Mouse (Mus musculus) regulatory T cell (primary cell): ENCODE results near the gene Piga.

Experiments used
- in situ Hi-C: fragments of 300-600 bp; cut with MboI, MseI; formaldehyde crosslinking; loops from one replicate; pipeline ENCODE4 v1.15.1; 2025; ENCODE audit warnings: high pct_unique_total_duplicates

Piga gene

GRCm38 (mm10) chrX:164419471-164419939 lies at the start of gene Piga:
Piga (plus strand) TSS chrX:164419787.
- in situ Hi-C loops, result loop anchor here (5.0 to 25.0 kb wide), 2 partner anchors 327 to 457 kb away; partner anchors contain the start of gene Zrsr2

DNA sequence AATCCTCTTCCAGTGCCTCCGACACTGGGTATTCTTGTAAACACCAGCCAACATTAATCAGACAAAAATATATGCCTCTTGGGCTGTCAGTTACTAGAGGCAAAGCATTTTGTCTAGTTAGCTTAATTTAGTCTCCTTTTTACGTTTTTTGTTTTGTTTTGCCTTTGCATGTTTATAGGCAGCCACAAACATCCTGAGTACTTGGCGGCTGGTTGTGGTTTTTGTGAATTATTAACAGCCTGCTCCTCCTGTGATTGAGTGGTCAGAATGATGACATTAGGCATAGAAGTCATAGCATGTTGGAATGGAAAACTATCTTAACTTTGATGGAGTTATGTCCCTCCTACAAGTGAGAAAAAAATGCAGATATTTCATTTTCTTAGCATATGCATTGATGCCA lies 49.0 kb upstream of the Piga start:
- in situ Hi-C loops, result no loop called here

DNA sequence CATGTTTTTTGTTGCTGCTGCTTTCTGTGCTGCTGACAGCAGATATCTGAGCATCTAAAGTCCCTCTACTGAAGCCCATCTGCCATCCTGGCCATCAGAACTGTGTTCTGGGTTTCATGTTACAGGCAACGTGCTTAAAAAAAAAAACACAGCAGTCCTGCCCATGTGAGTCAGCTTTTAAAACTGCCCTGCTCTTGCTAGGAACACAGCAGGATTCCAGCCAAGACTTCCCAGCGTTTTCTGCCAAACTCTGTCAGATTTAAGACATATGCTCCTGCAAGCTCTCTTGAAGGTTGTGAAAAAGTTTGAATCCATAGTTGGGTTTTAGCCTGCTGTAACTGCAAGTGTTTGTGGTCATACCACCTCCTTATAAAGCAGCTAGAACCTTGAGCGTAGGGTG lies 46.5 kb upstream of the Piga start, which contains the start of gene Vegfd:
Vegfd (plus strand) TSS at position 298 of the 400 bp plus-strand sequence.
- in situ Hi-C loops, result no loop called here

DNA sequence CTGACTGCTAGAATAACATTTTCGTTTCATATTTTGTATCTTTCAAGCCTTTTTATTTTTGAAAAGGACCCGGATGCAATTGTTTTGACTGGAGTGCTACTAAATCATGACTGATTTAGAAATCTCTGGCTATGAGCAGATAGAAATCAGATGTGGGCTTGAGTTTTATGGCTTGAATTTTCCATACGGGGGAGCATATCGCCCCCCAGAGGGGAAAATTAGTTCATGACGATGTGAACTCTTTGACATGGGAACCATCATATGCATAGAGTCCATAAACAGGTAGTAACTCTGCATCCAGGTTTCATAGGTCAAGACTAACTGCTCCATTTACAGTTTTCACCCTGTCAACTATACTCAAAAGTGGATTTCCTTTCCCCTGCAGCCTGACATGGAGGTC lies 45.0 kb upstream of the Piga start:
- in situ Hi-C loops, result no loop called here

- in situ Hi-C loops, result no loop called here
Measured at GRCm38 (mm10) chrX:164379721-164380120, 39.9 kb upstream of the Piga start.

DNA sequence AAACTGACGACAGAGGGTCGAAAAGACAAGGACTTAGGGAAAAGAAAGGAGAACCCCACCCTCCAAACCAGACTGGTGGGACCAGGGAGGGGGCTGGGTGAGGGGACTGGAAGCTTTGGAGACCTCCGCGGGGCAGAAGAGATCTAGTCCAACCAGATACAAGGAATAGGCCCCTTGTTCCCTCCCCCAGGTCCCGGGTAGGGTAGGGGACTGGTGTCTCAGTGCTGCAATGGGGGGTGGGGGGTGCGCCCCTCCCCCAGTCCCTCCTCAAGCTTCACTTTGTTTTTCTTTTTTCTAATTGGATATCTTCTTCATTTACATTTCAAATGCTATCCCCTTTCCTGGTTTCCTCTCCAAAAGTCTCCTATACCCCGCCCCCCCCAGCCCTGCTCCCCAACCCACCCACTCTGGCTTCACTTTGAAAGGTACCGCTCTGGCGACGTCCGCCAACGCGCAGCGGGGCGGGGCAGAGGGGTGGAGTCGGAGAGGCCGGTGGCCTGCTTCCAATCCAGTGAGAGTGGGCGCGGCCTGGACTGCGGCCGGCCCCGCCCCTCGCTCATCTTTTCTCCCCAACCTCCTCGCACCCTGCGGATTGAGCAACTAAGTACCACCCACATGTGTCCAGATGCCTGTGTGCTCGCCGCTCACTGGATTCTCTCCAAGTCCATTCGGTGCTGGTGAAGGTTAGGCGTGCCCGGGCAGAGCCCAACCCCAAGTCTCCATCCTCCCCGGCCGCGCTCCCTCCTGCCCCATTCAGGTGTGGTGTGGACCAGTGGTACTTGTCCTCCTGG lies 37.8 kb upstream of the Piga start:
- in situ Hi-C loops, result no loop called here

GRCm38 (mm10) chrX:164394091-164394490 lies 25.5 kb upstream of the Piga start:
- in situ Hi-C loops, result loop anchor here (10.0 kb wide), 1 partner anchor 209 kb away; no protein-coding TSS in a partner anchor

DNA sequence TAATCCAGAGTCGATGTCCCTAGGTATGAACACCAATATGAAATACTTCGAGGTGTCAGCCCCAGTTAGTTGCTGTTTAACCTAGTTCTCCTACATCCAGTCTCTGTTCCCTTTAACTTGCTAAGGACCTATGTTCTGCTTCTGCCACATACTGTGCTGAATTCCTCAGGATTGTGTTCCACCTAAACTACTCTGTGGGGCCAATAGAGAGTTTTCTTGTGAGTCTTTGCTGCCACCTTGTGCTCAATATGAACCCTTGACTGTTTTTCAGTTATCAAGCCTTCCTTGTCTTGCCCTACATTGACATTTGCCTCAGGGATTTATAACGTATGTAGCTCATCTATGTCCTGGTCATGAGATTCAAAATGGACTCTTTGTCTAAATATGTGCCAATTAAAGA lies 21.1 kb upstream of the Piga start:
- in situ Hi-C loops, result loop anchor here (10.0 kb wide), 1 partner anchor 214 kb away; no protein-coding TSS in a partner anchor

DNA sequence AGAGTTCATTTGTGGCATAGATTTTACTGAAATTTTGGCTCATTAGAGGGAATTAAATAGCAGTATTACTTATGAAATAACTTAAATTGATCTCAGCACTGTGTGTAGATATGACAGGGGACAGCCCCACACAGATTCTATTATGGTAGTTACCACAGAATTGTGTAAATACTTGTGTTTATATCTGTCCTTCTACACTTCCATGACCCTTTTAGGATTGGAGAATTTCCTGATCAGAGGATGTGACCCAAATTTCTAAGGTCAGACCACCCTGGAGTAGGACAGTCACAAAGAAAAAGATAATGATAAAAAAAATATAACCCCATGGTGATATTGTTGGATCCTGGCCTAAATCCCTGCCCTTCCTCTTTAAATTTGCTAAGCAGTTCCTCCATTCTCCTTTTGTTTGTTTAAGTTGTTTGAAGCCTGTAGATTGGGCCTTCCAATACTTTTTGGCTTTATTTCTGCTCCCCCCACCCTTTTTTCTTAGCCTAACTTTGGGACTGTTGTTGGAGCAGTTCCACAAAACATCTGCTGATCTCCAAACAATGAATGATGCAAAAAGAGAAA lies 14.4 kb upstream of the Piga start:
- in situ Hi-C loops, result loop anchor here (25.0 kb wide), 1 partner anchor 443 kb away; the partner anchor contains the start of gene Zrsr2

- in situ Hi-C loops, result loop anchor here (25.0 kb wide), 1 partner anchor 444 kb away; the partner anchor contains the start of gene Zrsr2
Measured at GRCm38 (mm10) chrX:164406133-164407022, 13.2 kb upstream of the Piga start.

DNA sequence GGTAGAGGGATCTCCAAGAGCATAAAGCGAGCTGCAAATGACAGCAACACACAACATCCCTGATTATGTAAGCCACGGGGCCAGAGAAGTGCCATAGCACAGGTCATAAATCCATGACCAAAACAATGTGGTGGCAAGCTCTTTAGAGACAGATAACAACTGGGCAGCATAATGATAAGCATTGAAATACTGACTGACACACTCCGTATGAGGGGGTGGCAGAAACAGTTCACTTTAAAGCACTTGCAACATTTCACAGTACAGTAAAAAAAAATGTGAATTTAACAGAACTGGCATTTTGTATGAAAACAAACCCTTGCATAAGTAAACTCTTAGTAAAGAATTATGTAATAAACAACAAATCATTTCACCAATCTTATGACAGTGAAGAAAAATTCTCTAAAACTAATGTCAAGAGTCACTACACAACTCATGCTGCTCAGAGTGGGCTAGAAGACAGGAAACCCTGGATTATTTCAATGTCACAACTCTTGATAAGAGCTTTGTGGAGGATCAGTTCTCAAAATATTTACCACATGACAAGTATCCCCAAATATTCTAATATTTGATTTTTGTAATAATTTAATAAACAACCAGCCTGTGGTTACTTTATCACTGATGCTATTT lies 11.2 kb upstream of the Piga start:
- in situ Hi-C loops, result loop anchor here (25.0 kb wide), 1 partner anchor 446 kb away; the partner anchor contains the start of gene Zrsr2

- in situ Hi-C loops, result loop anchor here (25.0 kb wide), 1 partner anchor 448 kb away; the partner anchor contains the start of gene Zrsr2
Measured at GRCm38 (mm10) chrX:164410562-164410961, 9.0 kb upstream of the Piga start.

DNA sequence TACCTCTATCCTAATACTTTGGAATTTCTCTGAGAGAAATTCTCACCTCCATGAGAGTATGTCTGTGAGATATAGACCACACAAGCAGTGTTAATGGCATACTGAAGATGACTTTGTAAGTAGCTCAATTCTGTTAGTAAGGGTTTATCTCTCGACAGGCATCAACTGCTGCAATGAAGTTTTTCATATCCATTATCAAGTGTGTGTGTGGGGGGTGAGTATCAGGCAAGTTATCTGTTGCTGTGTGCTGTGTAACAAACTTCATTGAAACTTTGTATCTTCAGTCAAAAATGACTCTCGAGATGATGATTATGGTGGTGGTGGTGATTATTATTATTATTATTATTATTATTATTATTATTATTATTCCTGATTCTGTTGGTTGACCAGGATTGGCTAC lies 2.8 kb upstream of the Piga start:
- in situ Hi-C loops, result loop anchor here (5.0 to 25.0 kb wide), 2 partner anchors 325 to 455 kb away; partner anchors contain the start of gene Zrsr2

GRCm38 (mm10) chrX:164418008-164418407 lies 1.6 kb upstream of the Piga start:
- in situ Hi-C loops, result loop anchor here (5.0 to 25.0 kb wide), 2 partner anchors 326 to 456 kb away; partner anchors contain the start of gene Zrsr2

- in situ Hi-C loops, result loop anchor here (5.0 to 25.0 kb wide), 2 partner anchors 328 to 458 kb away; partner anchors contain the start of gene Zrsr2
Measured at GRCm38 (mm10) chrX:164419955-164420354, 368 bp downstream of the Piga start.

- in situ Hi-C loops, result loop anchor here (25.0 kb wide), 1 partner anchor 458 kb away; the partner anchor contains the start of gene Zrsr2
Measured at GRCm38 (mm10) chrX:164420518-164420917, 931 bp downstream of the Piga start.

DNA sequence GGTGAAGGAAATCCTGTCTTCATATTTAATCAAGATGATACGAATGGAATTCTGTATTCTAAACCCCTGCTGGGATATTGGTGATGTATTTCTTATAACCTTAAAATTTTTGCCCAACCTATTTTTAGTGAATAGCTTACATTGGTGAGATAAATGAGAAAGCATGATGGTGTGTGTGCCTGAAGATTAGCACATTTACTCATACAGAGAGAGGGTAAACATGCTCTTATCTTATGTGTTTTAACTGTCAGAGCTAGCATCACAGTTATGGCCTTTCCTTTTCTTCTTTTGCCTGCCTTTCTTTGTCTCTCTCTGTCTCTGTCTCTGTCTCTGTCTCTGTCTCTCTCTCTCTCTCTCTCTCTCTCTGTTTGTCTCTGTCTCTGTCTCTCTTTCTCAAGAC lies 5.2 kb downstream of the Piga start:
- in situ Hi-C loops, result loop anchor here (25.0 kb wide), 1 partner anchor 463 kb away; the partner anchor contains the start of gene Zrsr2

DNA sequence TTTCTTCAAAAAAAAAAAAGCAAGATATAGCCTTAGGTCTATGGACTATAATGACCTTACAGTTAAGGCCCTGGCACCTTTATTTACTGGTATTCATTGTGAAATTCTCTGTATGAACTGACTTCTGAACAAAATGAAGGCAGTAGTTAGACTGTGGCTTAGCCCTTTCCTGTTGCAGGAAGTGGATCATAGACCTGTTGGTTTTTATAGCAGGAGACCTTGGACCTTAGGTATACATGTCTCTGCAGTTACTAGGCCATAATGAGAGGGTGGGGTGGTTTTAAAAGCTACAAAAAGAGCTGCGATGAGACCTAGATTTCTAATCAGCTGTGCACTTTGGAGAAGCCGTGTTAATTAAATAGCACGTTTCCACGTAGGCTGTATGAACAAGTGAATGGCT lies 7.7 kb downstream of the Piga start:
- in situ Hi-C loops, result no loop called here

GRCm38 (mm10) chrX:164428224-164428623 lies 8.6 kb downstream of the Piga start:
- in situ Hi-C loops, result no loop called here

GRCm38 (mm10) chrX:164430621-164431020 lies 11.0 kb downstream of the Piga start:
- in situ Hi-C loops, result no loop called here

GRCm38 (mm10) chrX:164431133-164431532 lies 11.5 kb downstream of the Piga start:
- in situ Hi-C loops, result no loop called here
